Mouse (Mus musculus) lung, adult 2 months (tissue): ENCODE measurements at regions not wholly inside any gene's neighbourhood (a gene's known extent, or its start where the extent isn't known, plus 50 kb on each side); places are given as distances from the start of the nearest gene placed in this dataset.

Experiments used
- CTCF ChIP-seq: fragments of 200-500 bp; IDR thresholded peaks from 2 replicates; pipeline ENCODE4 v1.5.1; 2011; ENCODE audit warnings: mild to moderate bottlenecking, low read length, control low read depth; ENCODE audit not compliant: insufficient read depth
- POLR2A ChIP-seq: fragments of 200-500 bp; IDR thresholded peaks from 2 replicates; pipeline ENCODE4 v1.6.1; 2011; ENCODE audit warnings: low read depth, mild to moderate bottlenecking, control low read depth, low read length, borderline replicate concordance; ENCODE audit errors: extremely low read depth

GRCm38 (mm10) chr9:46406606-46407005 is 86.8 kb upstream of the 4931429L15Rik start:
- no peak for TF ChIP-seq POLR2A
- TF ChIP-seq CTCF, result no peak
